Mouse (Mus musculus) kidney, adult 2 months (tissue): Measurements from ENCODE around the gene Phactr4.

ENCODE experiments used
- CTCF ChIP-seq: fragments of 200-500 bp; conservative IDR thresholded peaks from 2 replicates; pipeline ENCODE4 v1.5.1; 2011; ENCODE audit warnings: low read depth, mild to moderate bottlenecking, control low read depth, low read length, moderate library complexity, mixed read lengths; ENCODE audit not compliant: insufficient read depth, insufficient read length
- POLR2A ChIP-seq: fragments of 200-500 bp; IDR thresholded peaks from one replicate; pipeline ENCODE4 v1.6.1; 2011; ENCODE audit warnings: low read depth, low read length, control low read depth

GRCm38 (mm10) chr4:132424765-132425164 lies 2.5 kb upstream of the Phactr4 start:
- TF ChIP-seq CTCF: no peak
- TF ChIP-seq POLR2A: no peak
